Mouse (Mus musculus) intestine, postnatal 0 days (tissue): Measurements from ENCODE around the gene 4933407L21Rik. TPM values are rescaled to one million over a fixed set of nuclear protein-coding genes. Genes with fewer than 3 reads are reported as not detected.

Experiments used
- ATAC-seq: fragments of 200-750 bp; cut with Nextera tagmentation; 2 replicates; pipeline ENCODE4 v1.8.0; 2017; ENCODE audit warnings: mild to moderate bottlenecking, moderate TSS enrichment, moderate library complexity
- H3K27ac ChIP-seq: fragments of 300-500 bp; sonication (generic); 2 replicates; pipeline ENCODE4 v1.5.1; 2014; ENCODE audit warnings: mild to moderate bottlenecking, low read depth, low read length, moderate library complexity
- H3K27me3 ChIP-seq: fragments of 300-500 bp; sonication (generic); replicated peaks from 2 replicates; pipeline ENCODE4 v1.6.1; 2014; ENCODE audit warnings: low read length, mixed read lengths; ENCODE audit not compliant: control insufficient read depth, insufficient read depth
- H3K36me3 ChIP-seq: fragments of 300-500 bp; sonication (generic); 2 replicates; pipeline ENCODE4 v1.6.1; 2014; ENCODE audit warnings: mild to moderate bottlenecking, moderate library complexity; ENCODE audit not compliant: control insufficient read depth, insufficient read depth
- H3K4me1 ChIP-seq: fragments of 300-500 bp; sonication (generic); replicated peaks from 2 replicates; pipeline ENCODE4 v1.6.1; 2014; ENCODE audit warnings: antibody characterized with exemption, low read length, mixed read lengths; ENCODE audit not compliant: control insufficient read depth, insufficient read depth
- H3K4me2 ChIP-seq: fragments of 300-500 bp; sonication (generic); replicated peaks from 2 replicates; pipeline ENCODE4 v1.6.1; 2014; ENCODE audit warnings: low read depth, mild to moderate bottlenecking, moderate library complexity
- H3K4me3 ChIP-seq: fragments of 300-500 bp; sonication (generic); 2 replicates; pipeline ENCODE4 v1.5.1; 2014; ENCODE audit warnings: low read depth, low read length
- H3K9ac ChIP-seq: fragments of 300-500 bp; sonication (generic); 2 replicates; pipeline ENCODE4 v1.6.1; 2014; ENCODE audit warnings: mild to moderate bottlenecking, low read depth, low read length
- H3K9me3 ChIP-seq: fragments of 300-500 bp; sonication (generic); 2 replicates; pipeline ENCODE4 v1.6.1; 2016; ENCODE audit warnings: mixed run types; ENCODE audit not compliant: control insufficient read depth
- CTCF ChIP-seq: sonication (generic); IDR thresholded peaks from 2 replicates; pipeline ENCODE4 v1.5.1; 2016; ENCODE audit warnings: low read depth, mild to moderate bottlenecking, control low read depth, antibody characterized with exemption, moderate library complexity
- WGBS: fragments of 180-500 bp; shearing (Covaris S2); extraction: QIAGEN DNeasy Blood & Tissue Kit; methylation state at CpG from one replicate; pipeline ENCODE4 v1.1.7; 2014; 5-methylcytosine and 5-hydroxymethylcytosine counted together
- polyA plus RNA-seq: library from polyadenylated mRNA; unstranded; fragments of >200 nt; fragmentation: Nextera tagmentation; extraction: Ambion mirVana; gene quantifications from 2 replicates; pipeline ENCODE4 v1.2.1, GENCODE M21; 2015

4933407L21Rik gene
- polyA plus RNA-seq, 1 experiment from 2014 or later: 0.13 TPM

- no peak for TF ChIP-seq CTCF
- ATAC-seq: peak; percentile 32; the same call in 1 of the 2 replicates
- WGBS: 47% methylated on average over 5 of the region's 5 CpGs
- Histone ChIP-seq H3K27me3 (no peaks in the 10 kb centered on the region), H3K4me1 (peaks cover 6% of the 10 kb centered on the region), H3K36me3 (no peaks in the 10 kb centered on the region), H3K4me3 (no peak within 1 kb of the TSS), H3K9me3 (no peaks in the 10 kb centered on the region), H3K4me2 (no peak within 1 kb of the TSS), H3K27ac (no peak within 1 kb of the TSS), H3K9ac (no peak within 1 kb of the TSS)
Observed at GRCm38 (mm10) chr1:85960873-85961272, 32.6 kb downstream of the 4933407L21Rik start, which contains the start of gene Gpr55. Gene Gpr55 (minus strand): TSS chr1:85961007.

GRCm38 (mm10) chr1:85962081-85962480 lies 33.8 kb downstream of the 4933407L21Rik start:
- Histone ChIP-seq H3K27me3 (no peaks in the 10 kb centered on the region), H3K4me2 (no peak overlapping the region), H3K9me3 (no peaks in the 10 kb centered on the region), H3K9ac (no peak overlapping the region), H3K4me3 (no peak overlapping the region), H3K4me1 (peaks cover 6% of the 10 kb centered on the region), H3K27ac (no peak overlapping the region), H3K36me3 (no peaks in the 10 kb centered on the region)
- no peak for TF ChIP-seq CTCF
- WGBS: 72% methylated on average over 3 of the region's 3 CpGs
- ATAC-seq: no peak

- Histone ChIP-seq H3K27ac (no peak overlapping the region), H3K9me3 (no peaks in the 10 kb centered on the region), H3K4me2 (no peak overlapping the region), H3K4me1 (no peaks in the 10 kb centered on the region; the same call in 1 of the 2 replicates), H3K9ac (no peak overlapping the region), H3K27me3 (no peaks in the 10 kb centered on the region), H3K36me3 (no peaks in the 10 kb centered on the region), H3K4me3 (no peak overlapping the region)
- TF ChIP-seq CTCF: no peak
- WGBS: 94% methylated on average over 3 of the region's 3 CpGs
- ATAC-seq: no peak
Observed at GRCm38 (mm10) chr1:85965856-85966255, 37.6 kb downstream of the 4933407L21Rik start.

- H3K36me3 ChIP-seq: no peaks in the 10 kb centered on the region
- no peak overlapping the region for H3K27ac ChIP-seq
- H3K4me3 ChIP-seq: no peak overlapping the region
- ATAC-seq: no peak
- no peak for TF ChIP-seq CTCF
- WGBS: 77% methylated on average over 1 of the region's 1 CpGs
- H3K4me2 ChIP-seq: no peak overlapping the region
- H3K9ac ChIP-seq: no peak overlapping the region
- no peaks in the 10 kb centered on the region for H3K4me1 ChIP-seq
- H3K9me3 ChIP-seq: no peaks in the 10 kb centered on the region
- H3K27me3 ChIP-seq: no peaks in the 10 kb centered on the region
Observed at GRCm38 (mm10) chr1:85969081-85969480, 40.8 kb downstream of the 4933407L21Rik start.

GRCm38 (mm10) chr1:85969519-85969918 lies 41.2 kb downstream of the 4933407L21Rik start:
- TF ChIP-seq CTCF: no peak
- Histone ChIP-seq H3K4me1 (no peaks in the 10 kb centered on the region), H3K4me3 (no peak overlapping the region), H3K27me3 (no peaks in the 10 kb centered on the region), H3K36me3 (no peaks in the 10 kb centered on the region), H3K9me3 (no peaks in the 10 kb centered on the region), H3K4me2 (no peak overlapping the region), H3K27ac (no peak overlapping the region), H3K9ac (no peak overlapping the region)
- no peak; the same call in 1 of the 2 replicates for ATAC-seq
- WGBS: 78% methylated on average over 1 of the region's 1 CpGs

- Histone ChIP-seq H3K4me3 (no peak overlapping the region), H3K36me3 (no peaks in the 10 kb centered on the region), H3K27ac (no peak overlapping the region), H3K9me3 (no peaks in the 10 kb centered on the region), H3K4me2 (no peak overlapping the region), H3K9ac (no peak overlapping the region), H3K4me1 (no peaks in the 10 kb centered on the region), H3K27me3 (no peaks in the 10 kb centered on the region)
- TF ChIP-seq CTCF: no peak
- WGBS: 87% methylated on average over 3 of the region's 3 CpGs
- no peak for ATAC-seq
Observed at GRCm38 (mm10) chr1:85971070-85971469, 42.8 kb downstream of the 4933407L21Rik start.

- Histone ChIP-seq H3K27me3 (no peaks in the 10 kb centered on the region), H3K9ac (no peak overlapping the region), H3K9me3 (no peaks in the 10 kb centered on the region), H3K4me2 (no peak overlapping the region), H3K36me3 (no peaks in the 10 kb centered on the region), H3K4me1 (no peaks in the 10 kb centered on the region), H3K27ac (no peak overlapping the region), H3K4me3 (no peak overlapping the region)
- ATAC-seq: no peak
- WGBS: 60% methylated on average over 3 of the region's 3 CpGs
- TF ChIP-seq CTCF: no peak
Observed at GRCm38 (mm10) chr1:85972341-85972740, 44.1 kb downstream of the 4933407L21Rik start.
